Mouse (Mus musculus): ENCODE results near the gene Lrg1. TPM values are rescaled to one million over a fixed set of nuclear protein-coding genes. Genes with fewer than 3 reads are reported as not detected.
"Not testable (repeated sequence)": the region's sequence is repeated elsewhere in the genome, so short reads cannot be mapped to it uniquely, and the experiment has no call there.

Gene Lrg1
- polyA plus RNA-seq, 1 experiment from 2014 or later, result not detected

DNA sequence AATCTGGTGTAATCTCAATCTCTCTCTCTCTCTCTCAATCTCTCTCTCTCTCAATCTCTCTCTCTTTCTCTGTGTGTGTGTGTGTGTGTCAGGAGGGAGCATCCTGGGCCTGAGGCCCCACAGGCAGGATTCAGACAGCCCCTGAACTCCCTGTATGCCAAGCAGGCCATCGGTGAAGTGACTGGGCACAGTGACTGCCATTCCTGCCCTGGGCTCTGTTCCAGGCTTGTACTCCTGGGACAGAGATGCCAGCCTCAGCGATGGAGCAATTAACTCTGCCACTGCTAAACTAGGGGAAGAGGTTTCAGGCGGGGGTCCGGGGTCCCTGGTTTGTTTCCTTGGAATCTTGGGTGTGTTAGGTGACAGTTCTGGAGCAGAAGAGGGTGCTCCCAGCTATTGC, 11.2 kb downstream of the Lrg1 start:
- Histone ChIP-seq H3K36me3 (ENCODE audit: control insufficient read depth, insufficient read depth, low read length) (peaks cover 2% of the 10 kb centered on the region; the same call in 1 of the 2 replicates), H3K4me2 (ENCODE audit: low read length) (no peak overlapping the region), H3K9ac (ENCODE audit: low read length) (no peak overlapping the region), H3K9me3 (ENCODE audit: control insufficient read depth, low read length) (no peaks in the 10 kb centered on the region), H3K27me3 (replicated peaks; ENCODE audit: control insufficient read depth, insufficient read depth, low read length) (no peaks in the 10 kb centered on the region), H3K27ac (ENCODE audit: low read depth) (no peak overlapping the region), H3K4me1 (replicated peaks; ENCODE audit: control insufficient read depth, insufficient read depth, low read length) (no peaks in the 10 kb centered on the region), H3K4me3 (ENCODE audit: low read depth, low read length) (no peak overlapping the region)
- no peak for ATAC-seq (replicated peaks; ENCODE audit: low FRiP score, low TSS enrichment, low read depth)
- DNase-seq (ENCODE audit: low spot score), result no peak
- WGBS, result 75% methylated on average over 4 of the region's 4 CpGs

DNA sequence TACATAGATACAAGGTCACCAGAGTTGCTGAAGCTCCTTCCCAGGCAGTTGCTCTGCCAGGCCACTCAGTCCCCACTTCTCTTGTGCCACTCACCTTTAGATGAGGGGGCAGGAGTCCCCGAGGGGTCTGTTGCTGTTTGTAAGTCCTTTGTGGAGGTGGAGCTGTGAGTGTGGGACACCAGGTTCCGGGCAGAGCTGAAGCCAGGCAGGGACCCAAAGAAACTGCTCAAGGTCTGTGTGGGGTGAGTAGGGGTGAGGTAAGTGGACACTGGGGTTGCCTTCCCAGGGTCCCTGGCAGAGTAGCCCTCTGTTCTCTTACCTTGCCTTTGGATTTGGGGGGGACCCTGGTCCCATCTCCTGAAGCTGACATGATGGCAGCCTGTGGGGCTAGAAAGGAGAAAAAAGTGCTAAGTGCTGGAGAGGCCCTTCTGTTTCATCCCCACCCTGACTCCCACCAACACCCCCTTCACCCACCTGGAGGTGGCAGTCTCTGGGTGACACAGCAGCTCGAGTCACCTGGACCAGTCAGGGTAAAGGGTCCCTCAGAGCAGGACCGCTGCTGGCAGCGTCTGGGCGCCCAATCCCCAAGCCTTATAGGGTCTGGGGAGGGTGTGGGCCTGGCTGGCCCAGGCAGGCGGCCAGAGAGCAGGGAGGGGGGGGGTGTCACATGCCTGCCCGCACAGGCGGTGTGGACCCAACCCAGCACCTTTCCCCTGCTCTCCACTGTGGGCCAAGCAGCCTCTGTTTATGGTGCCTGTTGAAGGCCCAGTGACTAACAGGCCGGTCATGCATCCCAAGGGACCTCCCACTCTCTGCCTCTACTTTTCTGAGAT, 12.4 kb downstream of the Lrg1 start, which contains the start of gene Plin4:
Plin4 (minus strand) TSS at position 585 of the 833 bp plus-strand sequence.
- H3K4me1 ChIP-seq (replicated peaks; ENCODE audit: control insufficient read depth, insufficient read depth, low read length), result no peaks in the 10 kb centered on the region
- H3K9ac ChIP-seq (ENCODE audit: low read length), result no peak within 1 kb of the TSS
- H3K4me3 ChIP-seq (ENCODE audit: low read depth, low read length), result no peak within 1 kb of the TSS
- ATAC-seq (replicated peaks; ENCODE audit: low FRiP score, low TSS enrichment, low read depth), result no peak
- no peak within 1 kb of the TSS for H3K4me2 ChIP-seq (ENCODE audit: low read length)
- no peak for DNase-seq (ENCODE audit: low spot score)
- no peaks in the 10 kb centered on the region for H3K27me3 ChIP-seq (replicated peaks; ENCODE audit: control insufficient read depth, insufficient read depth, low read length)
- H3K27ac ChIP-seq (ENCODE audit: low read depth), result no peak within 1 kb of the TSS
- WGBS, result 55% methylated on average over 10 of the region's 10 CpGs
- H3K36me3 ChIP-seq (ENCODE audit: control insufficient read depth, insufficient read depth, low read length), result peaks cover 2% of the 10 kb centered on the region; the same call in 1 of the 2 replicates
- no peaks in the 10 kb centered on the region for H3K9me3 ChIP-seq (ENCODE audit: control insufficient read depth, low read length)

- WGBS, result 72% methylated on average over 6 of the region's 6 CpGs
- Histone ChIP-seq H3K4me2 (ENCODE audit: low read length) (no peak overlapping the region), H3K27me3 (replicated peaks; ENCODE audit: control insufficient read depth, insufficient read depth, low read length) (no peaks in the 10 kb centered on the region), H3K9ac (ENCODE audit: low read length) (no peak overlapping the region), H3K9me3 (ENCODE audit: control insufficient read depth, low read length) (no peaks in the 10 kb centered on the region), H3K36me3 (ENCODE audit: control insufficient read depth, insufficient read depth, low read length) (peaks cover 8% of the 10 kb centered on the region; the same call in 1 of the 2 replicates), H3K4me1 (replicated peaks; ENCODE audit: control insufficient read depth, insufficient read depth, low read length) (no peaks in the 10 kb centered on the region), H3K27ac (ENCODE audit: low read depth) (no peak overlapping the region), H3K4me3 (ENCODE audit: low read depth, low read length) (no peak overlapping the region)
- DNase-seq (ENCODE audit: low spot score) (no peak), ATAC-seq (replicated peaks; ENCODE audit: low FRiP score, low TSS enrichment, low read depth) (no peak)
Observed at GRCm38 (mm10) chr17:56108334-56109044, 13.3 kb downstream of the Lrg1 start.

DNA sequence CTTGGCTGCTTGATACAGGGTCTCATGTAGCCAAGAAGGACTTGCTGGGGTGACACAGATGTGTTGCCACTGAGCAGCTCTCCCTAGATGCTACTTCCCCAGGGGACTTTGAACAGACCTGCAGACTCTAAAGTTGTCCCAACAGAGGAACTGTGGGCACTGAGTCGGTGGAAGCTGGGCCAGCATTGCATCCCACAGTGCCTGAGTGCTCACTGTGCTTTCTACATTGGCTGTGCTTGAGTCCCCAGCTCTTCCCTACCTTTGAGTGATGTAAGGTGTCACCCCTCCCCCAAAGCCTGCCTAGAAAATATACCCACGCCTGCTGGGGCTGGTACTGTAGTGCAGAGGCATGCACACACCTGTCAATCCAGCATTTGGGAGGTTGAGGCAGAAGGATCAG, 14.1 kb downstream of the Lrg1 start:
- Histone ChIP-seq H3K9me3 (ENCODE audit: control insufficient read depth, low read length) (no peaks in the 10 kb centered on the region), H3K4me1 (replicated peaks; ENCODE audit: control insufficient read depth, insufficient read depth, low read length) (no peaks in the 10 kb centered on the region), H3K27ac (ENCODE audit: low read depth) (no peak overlapping the region), H3K4me3 (ENCODE audit: low read depth, low read length) (no peak overlapping the region), H3K36me3 (ENCODE audit: control insufficient read depth, insufficient read depth, low read length) (peaks cover 14% of the 10 kb centered on the region), H3K9ac (ENCODE audit: low read length) (no peak overlapping the region), H3K4me2 (ENCODE audit: low read length) (no peak overlapping the region), H3K27me3 (replicated peaks; ENCODE audit: control insufficient read depth, insufficient read depth, low read length) (no peaks in the 10 kb centered on the region)
- WGBS, result 70% methylated on average over 2 of the region's 2 CpGs
- DNase-seq (ENCODE audit: low spot score) (no peak), ATAC-seq (replicated peaks; ENCODE audit: low FRiP score, low TSS enrichment, low read depth) (0 out of 2 replicates have a peak, but pooled peaks have one; percentile 7)

- Histone ChIP-seq H3K4me1 (replicated peaks; ENCODE audit: control insufficient read depth, insufficient read depth, low read length) (no peaks in the 10 kb centered on the region), H3K4me2 (ENCODE audit: low read length) (no peak overlapping the region), H3K27ac (ENCODE audit: low read depth) (no peak overlapping the region), H3K9ac (ENCODE audit: low read length) (no peak overlapping the region), H3K9me3 (ENCODE audit: control insufficient read depth, low read length) (no peaks in the 10 kb centered on the region), H3K4me3 (ENCODE audit: low read depth, low read length) (no peak overlapping the region), H3K36me3 (ENCODE audit: control insufficient read depth, insufficient read depth, low read length) (peaks cover 21% of the 10 kb centered on the region), H3K27me3 (replicated peaks; ENCODE audit: control insufficient read depth, insufficient read depth, low read length) (no peaks in the 10 kb centered on the region)
- ATAC-seq (replicated peaks; ENCODE audit: low FRiP score, low TSS enrichment, low read depth), result no peak
- DNase-seq (ENCODE audit: low spot score), result no peak
- whole genome bisulfite sequencing, result 69% methylated on average over 4 of the region's 4 CpGs
Observed at GRCm38 (mm10) chr17:56106981-56107380, 14.8 kb downstream of the Lrg1 start.

DNA sequence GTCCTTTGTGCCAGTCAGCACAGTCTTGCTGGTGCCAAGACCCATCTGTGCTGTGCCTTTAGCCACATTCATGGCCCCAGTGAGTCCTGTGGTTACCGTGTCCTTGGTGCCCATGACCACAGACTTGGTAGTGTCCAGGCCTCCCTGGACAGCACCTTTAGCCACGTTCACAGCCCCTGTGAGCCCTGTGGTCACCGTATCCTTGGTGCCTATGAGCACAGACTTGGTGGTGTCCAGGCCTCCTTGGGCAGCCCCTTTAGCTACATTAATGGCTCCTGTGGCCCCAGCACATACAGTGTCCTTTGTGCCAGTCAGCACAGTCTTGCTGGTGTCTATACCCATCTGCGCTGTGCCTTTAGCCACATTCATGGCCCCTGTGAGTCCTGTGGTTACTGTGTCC, 15.4 kb downstream of the Lrg1 start:
- DNase-seq (ENCODE audit: low spot score); ATAC-seq (replicated peaks; ENCODE audit: low FRiP score, low TSS enrichment, low read depth); H3K27me3 ChIP-seq (replicated peaks; ENCODE audit: control insufficient read depth, insufficient read depth, low read length); H3K27ac ChIP-seq (ENCODE audit: low read depth); H3K4me2 ChIP-seq (ENCODE audit: low read length); H3K4me1 ChIP-seq (replicated peaks; ENCODE audit: control insufficient read depth, insufficient read depth, low read length); H3K4me3 ChIP-seq (ENCODE audit: low read depth, low read length); H3K9me3 ChIP-seq (ENCODE audit: control insufficient read depth, low read length); H3K9ac ChIP-seq (ENCODE audit: low read length): not testable (repeated sequence)
- 98% methylated on average over 4 of the region's 4 CpGs for WGBS
- peaks cover 26% of the 10 kb centered on the region for H3K36me3 ChIP-seq (ENCODE audit: control insufficient read depth, insufficient read depth, low read length)

- not testable (repeated sequence) for ATAC-seq (replicated peaks; ENCODE audit: low FRiP score, low TSS enrichment, low read depth)
- WGBS, result 96% methylated on average over 2 of the region's 5 CpGs
Observed at GRCm38 (mm10) chr17:56104821-56105220, 17.0 kb downstream of the Lrg1 start.

GRCm38 (mm10) chr17:56103465-56104285, 18.1 kb downstream of the Lrg1 start:
- Histone ChIP-seq H3K36me3 (ENCODE audit: control insufficient read depth, insufficient read depth, low read length) (peaks cover 51% of the 10 kb centered on the region), H3K27me3 (replicated peaks; ENCODE audit: control insufficient read depth, insufficient read depth, low read length) (no peaks in the 10 kb centered on the region), H3K4me2 (ENCODE audit: low read length) (no peak overlapping the region), H3K9ac (ENCODE audit: low read length) (no peak overlapping the region), H3K27ac (ENCODE audit: low read depth) (no peak overlapping the region), H3K9me3 (ENCODE audit: control insufficient read depth, low read length) (no peaks in the 10 kb centered on the region), H3K4me1 (replicated peaks; ENCODE audit: control insufficient read depth, insufficient read depth, low read length) (no peaks in the 10 kb centered on the region), H3K4me3 (ENCODE audit: low read depth, low read length) (no peak overlapping the region)
- no peak for DNase-seq (ENCODE audit: low spot score)
- ATAC-seq (replicated peaks; ENCODE audit: low FRiP score, low TSS enrichment, low read depth), result no peak
- 94% methylated on average over 8 of the region's 8 CpGs for WGBS

More at GRCm38 (mm10) chr17:56104821-56105220, 17.0 kb downstream of the Lrg1 start:
- not testable (repeated sequence) for H3K27me3 ChIP-seq (replicated peaks; ENCODE audit: control insufficient read depth, insufficient read depth, low read length); H3K4me2 ChIP-seq (ENCODE audit: low read length); DNase-seq (ENCODE audit: low spot score); H3K4me1 ChIP-seq (replicated peaks; ENCODE audit: control insufficient read depth, insufficient read depth, low read length); H3K4me3 ChIP-seq (ENCODE audit: low read depth, low read length); H3K9me3 ChIP-seq (ENCODE audit: control insufficient read depth, low read length); H3K9ac ChIP-seq (ENCODE audit: low read length); H3K27ac ChIP-seq (ENCODE audit: low read depth)
- H3K36me3 ChIP-seq (ENCODE audit: control insufficient read depth, insufficient read depth, low read length), result peaks cover 40% of the 10 kb centered on the region
